Mouse (Mus musculus) frontal cortex, adult (tissue): ENCODE measurements around the gene Fcna.

Experiments
- ATAC-seq: cut with Nextera tagmentation; 2 replicates; pipeline ENCODE4 v1.9.2; 2017; ENCODE audit warnings: mild to moderate bottlenecking, moderate library complexity, mixed read lengths; ENCODE audit not compliant: low TSS enrichment

The Fcna gene

GRCm38 (mm10) chr2:25578796-25579736, 48.8 kb downstream of the Fcna start:
- ATAC-seq: no peak

GRCm38 (mm10) chr2:25577951-25578795, 49.7 kb downstream of the Fcna start:
- no peak for ATAC-seq

- ATAC-seq: no peak
These were observed 50.6 kb downstream of the Fcna start for GRCm38 (mm10) chr2:25576965-25577891.

GRCm38 (mm10) chr2:25576028-25576850, 51.6 kb downstream of the Fcna start:
- peak; percentile 12; the same call in 1 of the 2 replicates for ATAC-seq

GRCm38 (mm10) chr2:25575432-25576027, 52.3 kb downstream of the Fcna start:
- ATAC-seq: no peak
